Mouse (Mus musculus): ENCODE measurements around the gene Serpinf2. TPM values are rescaled to one million over a fixed set of nuclear protein-coding genes. Genes with fewer than 3 reads are reported as not detected.

Serpinf2 gene
- polyA plus RNA-seq, 1 experiment from 2014 or later: 0.27 TPM

DNA sequence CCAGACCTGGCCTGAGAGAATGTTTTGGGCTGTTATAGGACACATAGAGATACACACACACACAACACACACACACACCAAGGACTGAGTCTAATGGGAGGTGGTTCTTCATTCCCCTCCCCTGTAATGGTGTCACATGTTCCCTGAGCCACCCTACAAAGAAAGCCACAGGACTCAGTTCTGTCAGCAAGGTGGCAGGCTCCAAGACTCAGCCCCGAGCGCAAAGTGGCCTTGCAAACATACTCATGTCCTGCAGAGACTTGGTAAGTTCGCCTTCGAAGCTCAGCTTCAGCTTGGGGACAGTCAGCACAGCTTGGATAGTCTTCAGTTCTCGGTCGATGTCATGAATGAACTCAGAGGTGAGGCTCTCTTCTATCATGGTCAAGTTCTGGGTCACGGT lies 28.8 kb downstream of the Serpinf2 start:
- no peaks in the 10 kb centered on the region for H3K9me3 ChIP-seq (ENCODE audit: control insufficient read depth, low read length)
- no peaks in the 10 kb centered on the region for H3K36me3 ChIP-seq (ENCODE audit: control insufficient read depth, insufficient read depth, low read length)
- no peak overlapping the region for H3K27ac ChIP-seq (ENCODE audit: low read depth, low read length)
- no peaks in the 10 kb centered on the region for H3K4me1 ChIP-seq (ENCODE audit: control insufficient read depth, insufficient read depth, low read length)
- 94% methylated on average over 7 of the region's 7 CpGs for WGBS
- no peak overlapping the region for H3K4me3 ChIP-seq (ENCODE audit: low read depth, low read length)
- ATAC-seq (ENCODE audit: low read depth): no peak
- H3K4me2 ChIP-seq (ENCODE audit: low read depth, low read length): no peak overlapping the region
- H3K27me3 ChIP-seq (ENCODE audit: control insufficient read depth, insufficient read depth, low read length): no peaks in the 10 kb centered on the region
- no peak overlapping the region for H3K9ac ChIP-seq (replicated peaks; ENCODE audit: low read depth, low read length)

DNA sequence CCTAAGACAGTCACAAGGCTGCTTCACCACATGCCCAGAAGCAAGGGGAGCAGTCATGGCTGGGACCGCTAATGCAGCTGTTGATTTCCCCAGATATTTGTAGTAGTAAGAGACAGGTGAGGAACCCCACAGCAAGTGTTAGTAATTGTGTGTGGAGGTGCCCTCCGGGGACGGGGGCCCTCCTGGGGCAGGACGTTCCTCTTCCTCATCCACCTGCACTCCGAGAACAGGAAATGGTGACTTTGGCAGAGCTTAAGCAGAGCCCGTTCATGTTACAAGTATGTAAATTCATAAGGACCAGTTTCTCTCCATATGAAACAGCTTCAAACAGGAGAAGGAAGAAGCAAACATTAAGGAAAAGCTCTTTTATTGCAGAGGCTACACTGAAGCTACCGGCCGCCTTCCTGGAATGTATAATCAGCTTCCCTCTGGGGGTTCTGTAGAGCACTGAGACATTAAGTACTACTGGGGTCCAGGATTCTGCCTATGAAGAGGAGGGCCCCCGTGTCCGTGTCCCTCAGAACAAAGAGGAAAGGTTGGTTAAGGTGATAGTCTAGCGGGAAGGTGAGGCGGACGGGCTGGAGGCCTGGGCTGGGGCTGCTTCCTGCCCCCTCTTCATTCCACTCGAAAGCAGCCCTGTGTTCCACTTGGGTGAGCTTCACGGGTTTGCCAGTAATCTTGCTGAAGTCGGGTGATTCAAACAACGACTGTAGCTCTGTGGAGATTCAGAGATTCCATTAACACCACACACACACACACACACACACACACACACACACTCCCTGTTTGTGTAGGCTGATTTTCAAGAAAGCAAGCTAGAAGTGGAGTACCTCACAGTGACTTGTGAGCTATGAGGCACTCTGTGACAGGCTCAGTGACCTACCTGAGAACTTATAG lies 29.5 kb downstream of the Serpinf2 start:
- H3K9ac ChIP-seq (replicated peaks; ENCODE audit: low read depth, low read length): no peak overlapping the region
- 77% methylated on average over 17 of the region's 17 CpGs for WGBS
- no peaks in the 10 kb centered on the region for H3K36me3 ChIP-seq (ENCODE audit: control insufficient read depth, insufficient read depth, low read length)
- H3K4me1 ChIP-seq (ENCODE audit: control insufficient read depth, insufficient read depth, low read length): no peaks in the 10 kb centered on the region
- H3K4me3 ChIP-seq (ENCODE audit: low read depth, low read length): no peak overlapping the region
- no peak overlapping the region for H3K4me2 ChIP-seq (ENCODE audit: low read depth, low read length)
- H3K27me3 ChIP-seq (ENCODE audit: control insufficient read depth, insufficient read depth, low read length): no peaks in the 10 kb centered on the region
- no peaks in the 10 kb centered on the region for H3K9me3 ChIP-seq (ENCODE audit: control insufficient read depth, low read length)
- H3K27ac ChIP-seq (ENCODE audit: low read depth, low read length): no peak overlapping the region
- no peak for ATAC-seq (ENCODE audit: low read depth)

DNA sequence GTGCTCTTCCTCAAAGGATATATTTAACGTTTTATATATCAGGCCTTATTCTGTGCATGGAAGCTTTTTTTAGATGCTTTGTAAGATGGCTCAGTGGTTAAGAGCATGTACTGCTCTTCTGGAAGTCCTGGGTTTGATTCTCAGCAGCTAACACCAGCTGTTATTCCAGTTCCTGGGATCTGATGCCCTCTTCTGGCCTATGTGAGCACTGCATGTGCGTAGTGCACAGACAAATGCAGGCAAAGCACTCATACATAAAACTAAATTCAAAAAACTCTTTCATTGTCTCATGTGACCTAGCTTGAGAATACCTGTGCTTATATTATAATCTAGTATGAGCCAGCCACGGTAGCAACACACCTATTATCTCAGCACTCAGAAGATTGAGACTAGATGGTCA lies 32.5 kb downstream of the Serpinf2 start:
- H3K4me3 ChIP-seq (ENCODE audit: low read depth, low read length): no peak overlapping the region
- H3K27me3 ChIP-seq (ENCODE audit: control insufficient read depth, insufficient read depth, low read length): no peaks in the 10 kb centered on the region
- WGBS: 37% methylated on average over 3 of the region's 3 CpGs
- ATAC-seq (ENCODE audit: low read depth): no peak
- H3K4me2 ChIP-seq (ENCODE audit: low read depth, low read length): no peak overlapping the region
- H3K27ac ChIP-seq (ENCODE audit: low read depth, low read length): no peak overlapping the region
- no peaks in the 10 kb centered on the region for H3K36me3 ChIP-seq (ENCODE audit: control insufficient read depth, insufficient read depth, low read length)
- H3K9ac ChIP-seq (replicated peaks; ENCODE audit: low read depth, low read length): no peak overlapping the region
- no peaks in the 10 kb centered on the region for H3K4me1 ChIP-seq (ENCODE audit: control insufficient read depth, insufficient read depth, low read length)
- H3K9me3 ChIP-seq (ENCODE audit: control insufficient read depth, low read length): no peaks in the 10 kb centered on the region

DNA sequence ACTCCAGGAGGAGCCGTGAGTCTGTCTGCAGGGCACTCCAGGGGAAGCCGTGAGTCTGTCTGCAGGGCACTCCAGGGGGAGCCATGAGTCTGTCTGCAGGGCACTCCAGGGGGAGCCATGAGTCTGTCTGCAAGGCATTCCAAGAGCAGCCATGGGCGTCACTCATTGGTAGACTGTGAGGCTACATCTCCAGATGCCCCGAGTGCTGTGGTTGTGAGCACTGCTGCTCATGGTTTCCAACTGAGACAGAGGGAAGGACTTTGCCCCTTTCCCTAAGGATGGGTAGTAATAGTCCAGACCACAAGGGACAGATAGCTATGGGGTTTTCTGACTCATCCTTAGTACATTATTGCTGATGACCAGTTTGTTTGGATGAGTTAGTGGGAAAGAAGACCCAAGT lies 33.3 kb downstream of the Serpinf2 start:
- no peaks in the 10 kb centered on the region for H3K9me3 ChIP-seq (ENCODE audit: control insufficient read depth, low read length)
- no peak overlapping the region for H3K4me2 ChIP-seq (ENCODE audit: low read depth, low read length)
- H3K27ac ChIP-seq (ENCODE audit: low read depth, low read length): no peak overlapping the region
- H3K36me3 ChIP-seq (ENCODE audit: control insufficient read depth, insufficient read depth, low read length): no peaks in the 10 kb centered on the region
- H3K4me1 ChIP-seq (ENCODE audit: control insufficient read depth, insufficient read depth, low read length): no peaks in the 10 kb centered on the region
- no peak for ATAC-seq (ENCODE audit: low read depth)
- WGBS: 66% methylated on average over 4 of the region's 4 CpGs
- H3K9ac ChIP-seq (replicated peaks; ENCODE audit: low read depth, low read length): no peak overlapping the region
- H3K4me3 ChIP-seq (ENCODE audit: low read depth, low read length): no peak overlapping the region
- no peaks in the 10 kb centered on the region for H3K27me3 ChIP-seq (ENCODE audit: control insufficient read depth, insufficient read depth, low read length)

DNA sequence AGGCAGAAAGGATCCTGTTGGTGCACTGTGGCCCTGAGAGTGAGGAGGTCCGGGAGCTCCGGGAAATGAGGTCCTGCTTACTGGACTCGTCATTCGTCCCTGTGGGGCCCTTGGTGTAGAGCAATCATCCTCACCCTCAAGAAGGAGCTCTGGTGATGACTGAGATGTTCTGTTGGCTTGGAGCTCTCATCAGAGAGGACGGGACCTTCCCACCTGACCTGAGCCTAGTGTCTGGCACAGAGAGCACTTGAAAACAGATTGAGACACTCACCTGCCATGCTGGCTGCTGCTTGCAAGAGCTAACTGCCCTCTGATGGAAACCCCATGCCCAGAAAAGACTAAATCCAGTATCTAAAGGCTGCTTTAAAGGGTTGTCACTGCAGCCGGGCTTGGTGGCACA lies 34.6 kb downstream of the Serpinf2 start:
- Histone ChIP-seq H3K4me2 (ENCODE audit: low read depth, low read length) (no peak overlapping the region), H3K9ac (replicated peaks; ENCODE audit: low read depth, low read length) (no peak overlapping the region), H3K27me3 (ENCODE audit: control insufficient read depth, insufficient read depth, low read length) (no peaks in the 10 kb centered on the region), H3K4me3 (ENCODE audit: low read depth, low read length) (no peak overlapping the region), H3K36me3 (ENCODE audit: control insufficient read depth, insufficient read depth, low read length) (no peaks in the 10 kb centered on the region), H3K4me1 (ENCODE audit: control insufficient read depth, insufficient read depth, low read length) (no peaks in the 10 kb centered on the region), H3K27ac (ENCODE audit: low read depth, low read length) (no peak overlapping the region), H3K9me3 (ENCODE audit: control insufficient read depth, low read length) (no peaks in the 10 kb centered on the region)
- ATAC-seq (ENCODE audit: low read depth): no peak
- WGBS: 91% methylated on average over 6 of the region's 6 CpGs

DNA sequence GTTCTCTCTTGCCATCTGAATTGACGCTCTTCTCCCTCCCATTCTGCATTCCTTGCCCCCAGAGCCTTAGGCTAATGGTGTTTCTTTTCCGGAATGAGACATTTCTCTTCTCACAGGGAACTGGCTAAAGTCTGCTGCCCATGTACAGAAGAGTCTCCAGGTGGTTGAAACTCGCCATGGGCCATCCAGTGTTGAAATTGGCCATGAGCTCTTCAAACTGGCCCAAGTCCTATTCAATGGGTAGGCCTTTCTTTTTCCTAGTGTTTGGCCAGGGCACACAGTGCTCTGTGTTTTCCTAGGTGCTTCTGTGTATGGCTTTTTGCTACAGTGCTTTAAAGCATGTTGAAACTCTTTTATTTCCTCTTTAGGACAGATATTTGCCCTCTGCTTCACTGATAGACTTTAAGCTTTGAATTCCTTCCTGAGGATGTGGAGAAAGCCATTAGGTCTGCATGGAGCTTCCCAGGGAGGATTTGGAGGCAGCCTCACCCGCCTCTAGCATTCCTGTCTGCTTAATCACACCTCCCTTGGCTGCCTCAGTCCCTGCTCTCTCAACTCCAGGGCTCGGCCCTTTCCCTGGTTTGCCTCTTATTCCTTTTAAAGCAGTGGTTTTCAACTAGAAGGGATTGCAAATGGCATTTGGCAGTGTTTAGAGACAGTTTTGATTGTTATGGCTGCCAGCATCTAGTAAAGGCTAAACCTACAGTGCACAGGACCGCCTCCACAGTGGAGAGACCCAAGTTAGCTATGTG lies 35.9 kb downstream of the Serpinf2 start:
- H3K27me3 ChIP-seq (ENCODE audit: control insufficient read depth, insufficient read depth, low read length): no peaks in the 10 kb centered on the region
- no peak for ATAC-seq (ENCODE audit: low read depth)
- 85% methylated on average over 6 of the region's 6 CpGs for WGBS
- H3K36me3 ChIP-seq (ENCODE audit: control insufficient read depth, insufficient read depth, low read length): no peaks in the 10 kb centered on the region
- H3K9ac ChIP-seq (replicated peaks; ENCODE audit: low read depth, low read length): no peak overlapping the region
- no peak overlapping the region for H3K27ac ChIP-seq (ENCODE audit: low read depth, low read length)
- H3K9me3 ChIP-seq (ENCODE audit: control insufficient read depth, low read length): no peaks in the 10 kb centered on the region
- H3K4me1 ChIP-seq (ENCODE audit: control insufficient read depth, insufficient read depth, low read length): no peaks in the 10 kb centered on the region
- H3K4me2 ChIP-seq (ENCODE audit: low read depth, low read length): no peak overlapping the region
- H3K4me3 ChIP-seq (ENCODE audit: low read depth, low read length): no peak overlapping the region

DNA sequence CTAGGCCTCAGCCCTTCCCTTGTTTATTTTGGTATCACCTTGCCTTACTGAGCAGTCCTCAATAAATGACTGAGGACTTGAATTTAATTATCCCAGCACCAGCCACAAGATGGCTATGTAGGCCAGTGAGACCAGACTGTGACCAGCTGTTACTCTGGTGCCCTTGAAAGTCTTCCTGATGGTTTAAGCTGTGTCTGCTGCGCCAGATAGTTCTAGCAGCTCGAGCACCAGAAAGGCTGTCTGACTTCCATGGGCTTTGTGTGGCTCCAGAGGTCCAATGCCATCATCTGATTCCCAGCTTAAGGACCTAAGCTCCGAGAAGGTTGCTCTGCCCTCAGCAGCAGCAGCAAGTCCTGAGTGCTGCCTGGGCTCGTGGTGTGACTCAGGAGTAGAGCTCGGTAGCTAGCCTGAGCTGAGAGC lies 37.1 kb downstream of the Serpinf2 start:
- Histone ChIP-seq H3K27me3 (ENCODE audit: control insufficient read depth, insufficient read depth, low read length) (no peaks in the 10 kb centered on the region), H3K36me3 (ENCODE audit: control insufficient read depth, insufficient read depth, low read length) (no peaks in the 10 kb centered on the region), H3K27ac (ENCODE audit: low read depth, low read length) (no peak overlapping the region), H3K4me2 (ENCODE audit: low read depth, low read length) (no peak overlapping the region), H3K4me1 (ENCODE audit: control insufficient read depth, insufficient read depth, low read length) (no peaks in the 10 kb centered on the region), H3K9me3 (ENCODE audit: control insufficient read depth, low read length) (no peaks in the 10 kb centered on the region), H3K4me3 (ENCODE audit: low read depth, low read length) (no peak overlapping the region), H3K9ac (replicated peaks; ENCODE audit: low read depth, low read length) (no peak overlapping the region)
- no peak for ATAC-seq (ENCODE audit: low read depth)
- WGBS: 65% methylated on average over 5 of the region's 5 CpGs

DNA sequence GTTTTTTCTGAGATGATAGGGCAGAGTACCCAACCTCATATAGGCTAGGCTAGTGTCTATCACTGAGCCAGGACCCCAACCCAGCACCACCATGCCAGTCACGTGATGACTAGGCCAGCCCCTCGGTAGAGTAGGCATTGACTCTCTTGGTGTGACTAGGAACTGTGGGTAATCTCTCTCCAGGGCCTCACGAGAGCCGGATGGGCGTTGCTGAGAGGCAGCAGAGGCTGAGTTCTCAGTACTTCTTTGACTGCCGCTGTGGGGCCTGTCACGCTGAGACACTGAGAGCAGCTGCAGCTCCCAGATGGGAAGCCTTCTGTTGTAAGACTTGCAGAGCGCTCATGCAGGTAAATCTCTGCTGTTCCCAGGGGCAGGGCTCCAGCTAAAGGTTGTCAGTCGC lies 39.3 kb downstream of the Serpinf2 start:
- no peaks in the 10 kb centered on the region for H3K4me1 ChIP-seq (ENCODE audit: control insufficient read depth, insufficient read depth, low read length)
- ATAC-seq (ENCODE audit: low read depth): no peak
- no peak overlapping the region for H3K4me2 ChIP-seq (ENCODE audit: low read depth, low read length)
- no peaks in the 10 kb centered on the region for H3K36me3 ChIP-seq (ENCODE audit: control insufficient read depth, insufficient read depth, low read length)
- H3K27me3 ChIP-seq (ENCODE audit: control insufficient read depth, insufficient read depth, low read length): no peaks in the 10 kb centered on the region
- 63% methylated on average over 9 of the region's 9 CpGs for WGBS
- no peak overlapping the region for H3K4me3 ChIP-seq (ENCODE audit: low read depth, low read length)
- H3K9me3 ChIP-seq (ENCODE audit: control insufficient read depth, low read length): no peaks in the 10 kb centered on the region
- H3K9ac ChIP-seq (replicated peaks; ENCODE audit: low read depth, low read length): no peak overlapping the region
- H3K27ac ChIP-seq (ENCODE audit: low read depth, low read length): no peak overlapping the region

DNA sequence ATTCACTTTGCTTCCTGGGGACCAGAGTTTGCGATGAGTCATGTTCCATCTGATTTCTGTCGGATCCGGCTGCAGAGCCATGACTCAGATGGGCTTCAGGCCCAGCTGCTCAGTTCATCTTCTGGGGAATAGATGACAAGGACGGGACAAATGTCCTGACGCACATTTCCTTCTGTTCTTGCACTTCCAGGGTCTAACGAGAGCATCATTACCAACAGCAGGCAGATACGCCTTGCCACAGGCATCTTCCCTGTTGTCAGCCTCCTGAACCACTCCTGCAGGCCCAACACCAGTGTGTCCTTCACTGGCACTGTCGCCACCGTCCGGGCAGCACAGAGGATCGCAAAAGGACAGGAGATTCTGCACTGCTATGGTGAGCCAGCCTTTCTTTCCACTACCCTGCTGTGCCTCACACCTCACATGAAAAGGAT lies 40.0 kb downstream of the Serpinf2 start:
- Histone ChIP-seq H3K9ac (replicated peaks; ENCODE audit: low read depth, low read length) (no peak overlapping the region), H3K27me3 (ENCODE audit: control insufficient read depth, insufficient read depth, low read length) (no peaks in the 10 kb centered on the region), H3K27ac (ENCODE audit: low read depth, low read length) (no peak overlapping the region), H3K4me3 (ENCODE audit: low read depth, low read length) (no peak overlapping the region), H3K4me2 (ENCODE audit: low read depth, low read length) (no peak overlapping the region), H3K36me3 (ENCODE audit: control insufficient read depth, insufficient read depth, low read length) (no peaks in the 10 kb centered on the region), H3K9me3 (ENCODE audit: control insufficient read depth, low read length) (no peaks in the 10 kb centered on the region), H3K4me1 (ENCODE audit: control insufficient read depth, insufficient read depth, low read length) (no peaks in the 10 kb centered on the region)
- no peak for ATAC-seq (ENCODE audit: low read depth)
- 85% methylated on average over 11 of the region's 11 CpGs for WGBS

Data from neural tube, embryonic 14.5 days (tissue).